Mouse (Mus musculus) adrenal gland, postnatal 4 days (tissue): ENCODE measurements around the gene Krt78. TPM values are rescaled to one million over a fixed set of nuclear protein-coding genes. Genes with fewer than 3 reads are reported as not detected.

Experiments
- total RNA-seq, 2 experiments: library from RNA; stranded (reverse); gene quantifications; 2 replicates each; pipeline ENCODE4 v1.2.3; 2021

Krt78 gene
- total RNA-seq, 2 experiments from 2014 or later, result not detected

Other genes with a start within 250 kb of the Krt78 start
- not detected for gene Krt5, start 241.4 kb downstream of the Krt78 start, total RNA-seq
- gene Krt71, start 211.2 kb downstream of the Krt78 start, total RNA-seq, result not detected
- gene Krt72, start 167.8 kb downstream of the Krt78 start, total RNA-seq, result not detected
- gene Krt73, start 151.9 kb downstream of the Krt78 start, total RNA-seq, result not detected
- gene Krt2, start 136.1 kb downstream of the Krt78 start, total RNA-seq, result not detected
- under 1 TPM; 0.39 to 0.45 TPM for gene Krt1, start 103.5 kb downstream of the Krt78 start, total RNA-seq
- gene Krt77, start 84.6 kb downstream of the Krt78 start, total RNA-seq, result not detected
- not detected for gene Krt76, start 61.4 kb downstream of the Krt78 start, total RNA-seq
- gene Krt4, start 29.6 kb downstream of the Krt78 start, total RNA-seq, result not detected
- 1 to 10 TPM; 1.2 to 1.4 TPM for gene Krt79, start 14.0 kb downstream of the Krt78 start, total RNA-seq
- gene Krt8, start 50.2 kb upstream of the Krt78 start, total RNA-seq, result 10 to 100 TPM; 18.8 TPM
- gene Krt18, start 73.9 kb upstream of the Krt78 start, total RNA-seq, result 10 to 100 TPM; 17.3 to 22.9 TPM
- gene Eif4b, start 119.5 kb upstream of the Krt78 start, total RNA-seq, result 100 to 1,000 TPM; 352 to 356 TPM
- 10 to 100 TPM; 60.9 to 63.6 TPM for gene Tns2, start 146.1 kb upstream of the Krt78 start, total RNA-seq
- 10 to 100 TPM; 32.5 to 35.9 TPM for gene Spryd3, start 181.9 kb upstream of the Krt78 start, total RNA-seq
- gene Igfbp6, start 190.1 kb upstream of the Krt78 start, total RNA-seq, result 10 to 100 TPM; 33.9 to 34.4 TPM
- gene Soat2, start 196.2 kb upstream of the Krt78 start, total RNA-seq, result 1 to 10 TPM in 1 of 2 experiments, under 1 TPM in 1; 0.78 to 3.8 TPM
- gene Zfp740, start 249.0 kb upstream of the Krt78 start, total RNA-seq, result 100 to 1,000 TPM; 131 to 134 TPM